Mouse (Mus musculus) heart, adult 2 months (tissue): ENCODE measurements around the gene Gart. TPM values are rescaled to one million over a fixed set of nuclear protein-coding genes. Genes with fewer than 3 reads are reported as not detected.

Source experiments
- DNase-seq, 2 experiments: peaks; one replicate each; pipeline ENCODE4 v3.0.0; 2021
- H3K27ac ChIP-seq: fragments of 200-600 bp; 2 replicates; pipeline ENCODE4 v1.8.1; 2022
- H3K27me3 ChIP-seq: fragments of 200-500 bp; 2 replicates; pipeline ENCODE4 v1.6.1; 2012; ENCODE audit warnings: mild to moderate bottlenecking, low read length, inconsistent platforms, mixed read lengths; ENCODE audit not compliant: control insufficient read depth, insufficient read depth
- H3K36me3 ChIP-seq: fragments of 200-500 bp; 2 replicates; pipeline ENCODE4 v1.6.1; 2012; ENCODE audit warnings: low read length, inconsistent platforms; ENCODE audit not compliant: control insufficient read depth, insufficient read depth
- H3K4me1 ChIP-seq: fragments of 200-500 bp; 2 replicates; pipeline ENCODE4 v1.6.1; 2011; ENCODE audit warnings: low read length; ENCODE audit not compliant: control insufficient read depth, insufficient read depth
- H3K4me3 ChIP-seq: fragments of 200-600 bp; 2 replicates; pipeline ENCODE4 v1.8.1; 2022
- H3K79me2 ChIP-seq: fragments of 200-500 bp; replicated peaks from 2 replicates; pipeline ENCODE4 v1.6.1; 2012; ENCODE audit warnings: mild to moderate bottlenecking, inconsistent platforms, low read length, moderate library complexity, mixed read lengths; ENCODE audit not compliant: control insufficient read depth, insufficient read depth
- H3K9ac ChIP-seq: fragments of 200-500 bp; 2 replicates; pipeline ENCODE4 v1.6.1; 2012; ENCODE audit warnings: low read depth, mild to moderate bottlenecking, control low read depth, inconsistent platforms, low read length, mixed read lengths
- CTCF ChIP-seq: fragments of 200-600 bp; IDR thresholded peaks from 2 replicates; pipeline ENCODE4 v1.8.1; 2022; ENCODE audit warnings: antibody characterized with exemption, mild to moderate bottlenecking, moderate library complexity
- EP300 ChIP-seq: fragments of 200-500 bp; IDR thresholded peaks from 2 replicates; pipeline ENCODE4 v1.6.1; 2011; ENCODE audit warnings: low read depth, low read length, control low read depth; ENCODE audit not compliant: insufficient read depth
- POLR2A ChIP-seq: fragments of 200-500 bp; IDR thresholded peaks from 2 replicates; pipeline ENCODE4 v1.6.1; 2011; ENCODE audit warnings: mild to moderate bottlenecking, low read depth, low read length, control low read depth; ENCODE audit not compliant: insufficient read depth
- WGBS: fragments of 180-500 bp; shearing (Covaris S2); methylation state at CpG from one replicate; pipeline ENCODE4 v1.1.7; 2018; 5-methylcytosine and 5-hydroxymethylcytosine counted together
- intact Hi-C: fragments of 180-260 bp; cut with DNase I; formaldehyde crosslinking; loops from one replicate; pipeline ENCODE4 v1.15.1; 2025
- polyA plus RNA-seq: library from polyadenylated mRNA; depleted of rRNA; stranded (reverse); fragments of >200 nt; gene quantifications from 2 replicates; pipeline ENCODE4 v1.2.3, GENCODE M21; 2012
- total RNA-seq, 2 experiments: library from RNA; stranded (reverse); gene quantifications; 2 replicates each; pipeline ENCODE4 v1.2.3; 2021

The Gart gene
- total and polyA plus RNA-seq, 3 experiments: 25.0 to 66.2 (median 62.7) TPM

- no peak for TF ChIP-seq CTCF
- TF ChIP-seq POLR2A: no peak
- TF ChIP-seq EP300: no peak
- intact Hi-C loops: no loop called here
- WGBS: 93% methylated on average over 9 of the region's 9 CpGs
- peaks cover 20% of the 10 kb centered on the region for H3K79me2 ChIP-seq
- no peak overlapping the region for H3K4me3 ChIP-seq
- peaks cover 43% of the 10 kb centered on the region for H3K36me3 ChIP-seq
- no peaks in the 10 kb centered on the region for H3K27me3 ChIP-seq
- H3K4me1 ChIP-seq: peaks cover 6% of the 10 kb centered on the region
- no peak for DNase-seq
- no peak overlapping the region for H3K27ac ChIP-seq
- no peak overlapping the region for H3K9ac ChIP-seq
Measured at GRCm38 (mm10) chr16:91655285-91655684, 8.5 kb upstream of the Gart start.

- Histone ChIP-seq H3K27me3 (no peaks in the 10 kb centered on the region), H3K9ac (no peak overlapping the region), H3K4me1 (peaks cover 6% of the 10 kb centered on the region), H3K79me2 (peaks cover 17% of the 10 kb centered on the region), H3K36me3 (peaks cover 25% of the 10 kb centered on the region), H3K27ac (no peak overlapping the region), H3K4me3 (no peak overlapping the region)
- intact Hi-C loops: no loop called here
- 61% methylated on average over 3 of the region's 3 CpGs for WGBS
- no peak for TF ChIP-seq POLR2A
- no peak for DNase-seq
Measured at GRCm38 (mm10) chr16:91652191-91652590, 5.4 kb upstream of the Gart start.

DNA sequence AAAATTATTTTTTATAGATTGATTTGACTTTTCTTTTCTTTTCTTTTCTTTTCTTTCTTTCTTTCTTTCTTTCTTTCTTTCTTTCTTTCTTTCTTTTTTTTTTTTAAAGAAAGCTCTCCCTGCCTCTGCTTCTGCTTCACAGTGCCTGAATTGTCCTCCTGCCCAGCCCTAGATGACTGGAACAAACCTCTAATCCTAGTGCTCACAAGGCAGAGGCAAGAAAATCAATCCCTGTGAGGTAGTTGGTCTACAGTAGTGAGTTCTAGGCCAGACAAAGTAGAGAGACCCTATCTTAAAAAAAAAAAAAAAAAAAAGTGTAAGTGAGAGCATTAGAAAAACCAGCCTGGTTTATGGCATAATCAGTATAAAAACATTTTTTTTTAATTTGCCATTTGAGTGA, 3.0 kb upstream of the Gart start:
- Histone ChIP-seq H3K4me3 (peak overlapping the region; percentile 75; the same call in 1 of the 2 replicates), H3K9ac (no peak overlapping the region)

DNA sequence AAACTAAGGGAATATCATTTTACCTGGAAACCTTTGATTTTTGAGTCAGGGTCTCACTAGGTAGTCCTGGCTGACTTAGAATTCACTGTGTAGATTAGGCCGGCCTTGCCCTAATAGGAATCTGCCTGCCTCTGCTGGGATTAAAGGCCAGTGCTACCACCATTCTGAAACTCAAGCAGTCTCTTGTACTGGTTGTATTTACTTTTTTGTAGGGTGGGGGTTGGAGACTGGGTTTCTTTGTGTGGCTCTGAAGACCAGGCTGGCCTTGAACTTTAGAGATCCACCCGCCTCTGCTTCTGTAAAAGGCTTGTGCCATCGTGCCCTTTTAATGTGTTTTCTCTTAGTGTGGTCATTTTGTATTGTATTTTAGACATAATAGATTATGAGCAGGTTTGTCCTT, 2.5 kb upstream of the Gart start:
- H3K27me3 ChIP-seq: no peaks in the 10 kb centered on the region
- peaks cover 9% of the 10 kb centered on the region for H3K79me2 ChIP-seq
- intact Hi-C loops: loop anchor here (5.0 to 10.0 kb wide), 3 partner anchors 38 to 284 kb away; partner anchors contain the start of genes Donson and Tmem50b
- 16% methylated on average over 3 of the region's 3 CpGs for WGBS
- H3K9ac ChIP-seq: no peak overlapping the region
- TF ChIP-seq POLR2A (no peak), CTCF (no peak), EP300 (no peak)
- DNase-seq: no peak
- H3K4me1 ChIP-seq: peaks cover 8% of the 10 kb centered on the region
- H3K4me3 ChIP-seq: peak overlapping the region; percentile 75
- no peak overlapping the region for H3K27ac ChIP-seq
- peaks cover 25% of the 10 kb centered on the region for H3K36me3 ChIP-seq

More for the DNA sequence above, 3.0 kb upstream of the Gart start:
- intact Hi-C loops: loop anchor here (5.0 to 10.0 kb wide), 3 partner anchors 38 to 285 kb away; partner anchors contain the start of genes Donson and Tmem50b
- TF ChIP-seq POLR2A (no peak), CTCF (no peak), EP300 (no peak)
- Histone ChIP-seq H3K27ac (no peak overlapping the region), H3K36me3 (peaks cover 25% of the 10 kb centered on the region), H3K27me3 (no peaks in the 10 kb centered on the region), H3K4me1 (peaks cover 8% of the 10 kb centered on the region), H3K79me2 (peaks cover 9% of the 10 kb centered on the region)
- DNase-seq: no peak

DNA sequence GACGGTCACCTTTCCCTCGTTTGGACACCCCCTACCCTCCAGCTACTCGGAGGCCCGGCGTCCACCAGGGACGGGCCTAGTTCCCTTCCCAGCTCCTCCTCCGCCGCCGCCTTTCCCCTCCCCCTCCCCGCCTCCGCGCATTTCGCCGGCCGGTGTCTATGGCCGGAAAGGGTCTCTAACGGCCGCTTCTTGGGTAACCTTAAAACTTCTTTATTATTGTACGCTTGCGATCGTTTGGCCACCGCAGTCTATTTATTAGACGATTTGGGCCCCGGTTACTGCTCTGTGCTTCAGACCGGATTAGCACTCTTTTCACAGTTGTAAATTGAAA, 1.4 kb upstream of the Gart start:
- H3K79me2 ChIP-seq: peaks cover 9% of the 10 kb centered on the region
- H3K36me3 ChIP-seq: peaks cover 18% of the 10 kb centered on the region
- no peaks in the 10 kb centered on the region for H3K27me3 ChIP-seq
- H3K4me1 ChIP-seq: peaks cover 8% of the 10 kb centered on the region
- peak overlapping the region; percentile 99 for H3K27ac ChIP-seq
- intact Hi-C loops: loop anchor here (5.0 to 10.0 kb wide), 3 partner anchors 39 to 283 kb away; partner anchors contain the start of genes Donson and Tmem50b
- peak overlapping the region; percentile 80 for H3K9ac ChIP-seq
- no peak for TF ChIP-seq POLR2A
- TF ChIP-seq CTCF: no peak
- DNase-seq: peak; percentile 87
- H3K4me3 ChIP-seq: peak overlapping the region; percentile 75
- under 1% methylated on average over 25 of the region's 25 CpGs for WGBS

DNA sequence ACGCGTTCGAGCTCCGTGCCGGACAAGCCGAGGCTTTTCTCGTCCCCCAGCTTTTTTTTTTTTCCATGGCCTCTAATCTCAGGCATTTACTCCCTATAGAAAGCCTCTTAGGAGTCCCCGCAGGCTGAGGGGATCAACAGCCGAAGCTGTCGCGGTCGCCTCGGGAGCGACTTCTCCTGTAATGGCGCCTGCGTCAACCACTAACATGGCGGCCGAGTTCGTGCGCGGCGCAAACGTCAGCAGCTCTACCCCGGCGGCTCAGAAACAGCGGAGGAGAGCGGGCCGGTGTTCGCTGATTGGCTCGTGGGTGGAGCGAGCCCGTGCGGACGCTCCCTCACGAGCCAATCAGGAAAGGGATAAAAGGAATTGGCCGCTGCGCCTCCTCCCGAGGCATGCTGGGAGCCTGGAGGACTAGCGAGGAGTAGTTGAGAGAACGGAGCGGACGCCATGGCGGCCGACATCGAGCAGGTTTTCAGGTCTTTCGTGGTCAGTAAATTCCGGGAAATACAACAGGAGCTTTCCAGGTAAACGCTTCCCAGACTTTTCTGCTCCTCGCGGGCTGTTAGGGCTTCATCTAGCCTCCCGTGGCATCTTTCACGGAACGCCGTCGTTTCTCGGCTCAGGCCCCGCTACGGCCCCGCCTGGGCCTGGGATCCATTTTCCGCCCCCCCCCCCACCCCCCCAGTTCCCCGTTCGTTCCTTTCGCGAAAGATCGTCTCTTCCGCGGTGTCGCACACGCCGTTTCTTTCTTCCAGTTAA, 888 bp upstream of the Gart start, which contains the start of gene Son:
Son (plus strand) TSS at position 46 of the 759 bp plus-strand sequence.
- DNase-seq: peak; percentile 92 to 98
- peak within 1 kb of the TSS; percentile 99 for H3K27ac ChIP-seq
- under 1% methylated on average over 68 of the region's 70 CpGs for WGBS
- H3K36me3 ChIP-seq: peaks cover 17% of the 10 kb centered on the region
- H3K27me3 ChIP-seq: no peaks in the 10 kb centered on the region
- TF ChIP-seq EP300 (peak; percentile 83), POLR2A (peak; percentile 98), CTCF (no peak)
- peak within 1 kb of the TSS; percentile 93 for H3K9ac ChIP-seq
- H3K4me3 ChIP-seq: peak within 1 kb of the TSS; percentile 75
- intact Hi-C loops: loop anchor here (2.0 to 10.0 kb wide), 4 partner anchors 15 to 283 kb away; partner anchors contain the start of genes Donson and Tmem50b
- H3K79me2 ChIP-seq: peaks cover 9% of the 10 kb centered on the region
- peaks cover 8% of the 10 kb centered on the region for H3K4me1 ChIP-seq
